Mouse (Mus musculus) CH12.LX (cell line): ENCODE measurements around the gene A730015C16Rik. TPM values are rescaled to one million over a fixed set of nuclear protein-coding genes. Genes with fewer than 3 reads are reported as not detected.

ENCODE experiments used
- DNase-seq: peaks from one replicate; pipeline ENCODE4 v3.0.0-alpha.2; 2013; ENCODE audit errors: extremely low read depth
- H3K27ac ChIP-seq: 2 replicates; pipeline ENCODE4 v1.5.1; 2012; ENCODE audit warnings: low read depth, mild to moderate bottlenecking, control low read depth, moderate library complexity; ENCODE audit not compliant: insufficient read depth
- H3K27me3 ChIP-seq: replicated peaks from 2 replicates; pipeline ENCODE3; 2012; ENCODE audit warnings: inconsistent platforms
- H3K36me3 ChIP-seq, 2 experiments: replicated peaks in 1 of 2; 2 replicates each; pipeline versions ENCODE3 to v1.6.1; 2012; ENCODE audit warnings: inconsistent platforms in 1 of 2, low read length in 1 of 2, mild to moderate bottlenecking in 1 of 2, mixed read lengths in 1 of 2, moderate library complexity in 1 of 2; ENCODE audit not compliant: control insufficient read depth in 1 of 2, insufficient read depth in 1 of 2
- H3K4me1 ChIP-seq, 2 experiments: 2 replicates each; pipeline ENCODE4 v1.6.1; 2012; ENCODE audit warnings: inconsistent platforms in 1 of 2, moderate library complexity in 1 of 2; ENCODE audit not compliant: insufficient read depth in 2 of 2, control insufficient read depth in 1 of 2
- H3K4me2 ChIP-seq: 2 replicates; pipeline ENCODE4 v1.6.1; 2012; ENCODE audit warnings: low read depth, mild to moderate bottlenecking, control low read depth; ENCODE audit not compliant: poor library complexity, insufficient read depth, severe bottlenecking
- H3K4me3 ChIP-seq, 3 experiments: fragments of 150-350 bp in 1 of 3; sonication (generic) in 1 of 3; replicated peaks in 1 of 3; 2 replicates each; pipeline versions ENCODE3 to v1.5.1; 2011 to 2012; ENCODE audit warnings: low read depth in 2 of 3, low read length in 2 of 3, mild to moderate bottlenecking in 2 of 3, moderate library complexity in 2 of 3, control low read depth in 1 of 3, improper control_type of control experiment in 1 of 3, inconsistent platforms in 1 of 3, mixed read lengths in 1 of 3; ENCODE audit not compliant: poor library complexity in 1 of 3
- H3K79me2 ChIP-seq: replicated peaks from 2 replicates; pipeline ENCODE4 v1.6.1; 2012; ENCODE audit warnings: mild to moderate bottlenecking, moderate library complexity; ENCODE audit not compliant: control insufficient read depth, poor library complexity, insufficient read depth, severe bottlenecking; ENCODE audit errors: extremely low read depth
- H3K9ac ChIP-seq: 2 replicates; pipeline ENCODE4 v1.6.1; 2012; ENCODE audit warnings: low read depth, mild to moderate bottlenecking, control low read depth, moderate library complexity; ENCODE audit not compliant: insufficient read depth
- H3K9me3 ChIP-seq: replicated peaks from 2 replicates; pipeline ENCODE3; 2012; ENCODE audit warnings: low read length, inconsistent platforms, mixed read lengths
- BHLHE40 ChIP-seq: IDR thresholded peaks from 2 replicates; pipeline ENCODE4 v1.6.1; 2011; ENCODE audit warnings: mild to moderate bottlenecking, low read depth, low read length, improper control_type of control experiment
- CHD2 ChIP-seq: IDR thresholded peaks from 2 replicates; pipeline ENCODE4 v1.6.1; 2011; ENCODE audit warnings: low read length, improper control_type of control experiment
- E2F4 ChIP-seq: IDR thresholded peaks from 2 replicates; pipeline ENCODE4 v1.6.1; 2011; ENCODE audit warnings: low read depth, low read length, improper control_type of control experiment; ENCODE audit not compliant: insufficient replicate concordance
- ELF1 ChIP-seq: IDR thresholded peaks from 2 replicates; pipeline ENCODE4 v1.6.1; 2014; ENCODE audit warnings: low read depth, mild to moderate bottlenecking, inconsistent platforms, low read length, improper control_type of control experiment
- ETS1 ChIP-seq: conservative IDR thresholded peaks from 2 replicates; pipeline ENCODE4 v1.6.1; 2012; ENCODE audit warnings: low read depth, mild to moderate bottlenecking, inconsistent platforms, low read length, improper control_type of control experiment, moderate library complexity
- HCFC1 ChIP-seq: IDR thresholded peaks from 2 replicates; pipeline ENCODE4 v1.6.1; 2012; ENCODE audit warnings: low read depth, mild to moderate bottlenecking, inconsistent platforms, low read length, improper control_type of control experiment
- IRF4 ChIP-seq: IDR thresholded peaks from 2 replicates; pipeline ENCODE4 v1.6.1; 2014; ENCODE audit warnings: low read depth, mild to moderate bottlenecking, inconsistent platforms, low read length, improper control_type of control experiment
- JUN ChIP-seq: IDR thresholded peaks from 2 replicates; pipeline ENCODE4 v1.6.1; 2011; ENCODE audit warnings: low read depth, mild to moderate bottlenecking, low read length, improper control_type of control experiment, moderate library complexity; ENCODE audit not compliant: insufficient read depth
- KAT2A ChIP-seq: IDR thresholded peaks from 2 replicates; pipeline ENCODE4 v1.6.1; 2012; ENCODE audit warnings: low read length, improper control_type of control experiment, inconsistent platforms; ENCODE audit not compliant: insufficient replicate concordance
- MAFK ChIP-seq: IDR thresholded peaks from 2 replicates; pipeline ENCODE4 v1.6.1; 2011; ENCODE audit warnings: low read length, improper control_type of control experiment; ENCODE audit not compliant: insufficient replicate concordance
- MAX ChIP-seq: IDR thresholded peaks from 2 replicates; pipeline ENCODE4 v1.6.1; 2011; ENCODE audit warnings: low read length, improper control_type of control experiment
- MAZ ChIP-seq: IDR thresholded peaks from 2 replicates; pipeline ENCODE4 v1.6.1; 2012; ENCODE audit warnings: low read depth, mild to moderate bottlenecking, inconsistent platforms, low read length, improper control_type of control experiment, moderate library complexity
- MEF2A ChIP-seq: IDR thresholded peaks from 2 replicates; pipeline ENCODE4 v1.6.1; 2014; ENCODE audit warnings: low read depth, mild to moderate bottlenecking, inconsistent platforms, low read length, improper control_type of control experiment, borderline replicate concordance
- NRF1 ChIP-seq: IDR thresholded peaks from 2 replicates; pipeline ENCODE4 v1.6.1; 2014; ENCODE audit warnings: low read depth, mild to moderate bottlenecking, inconsistent platforms, low read length, improper control_type of control experiment, moderate library complexity
- PAX5 ChIP-seq: IDR thresholded peaks from 2 replicates; pipeline ENCODE4 v1.6.1; 2012; ENCODE audit warnings: low read length, inconsistent platforms, mixed read lengths
- POLR2A ChIP-seq: IDR thresholded peaks from 2 replicates; pipeline ENCODE4 v1.6.1; 2011; ENCODE audit warnings: low read depth, mild to moderate bottlenecking, improper control_type of control experiment, low read length
- POLR2AphosphoS2 ChIP-seq: IDR thresholded peaks from 2 replicates; pipeline ENCODE4 v1.6.1; 2011; ENCODE audit warnings: low read depth, low read length, improper control_type of control experiment
- RAD21 ChIP-seq: IDR thresholded peaks from 2 replicates; pipeline ENCODE4 v1.6.1; 2011; ENCODE audit warnings: low read depth, mild to moderate bottlenecking, low read length, improper control_type of control experiment, moderate library complexity
- RCOR1 ChIP-seq: conservative IDR thresholded peaks from 2 replicates; pipeline ENCODE4 v1.6.1; 2012; ENCODE audit warnings: low read depth, mild to moderate bottlenecking, inconsistent platforms, low read length, improper control_type of control experiment
- SMC3 ChIP-seq: IDR thresholded peaks from 2 replicates; pipeline ENCODE4 v1.6.1; 2011; ENCODE audit warnings: low read depth, low read length, improper control_type of control experiment
- TBP ChIP-seq: conservative IDR thresholded peaks from 2 replicates; pipeline ENCODE4 v1.6.1; 2011; ENCODE audit warnings: low read depth, low read length, improper control_type of control experiment
- UBTF ChIP-seq: IDR thresholded peaks from 2 replicates; pipeline ENCODE4 v1.6.1; 2012; ENCODE audit warnings: low read depth, mild to moderate bottlenecking, inconsistent platforms, low read length, improper control_type of control experiment, moderate library complexity
- USF2 ChIP-seq: conservative IDR thresholded peaks from 2 replicates; pipeline ENCODE4 v1.6.1; 2011; ENCODE audit warnings: low read depth, low read length, improper control_type of control experiment
- ZKSCAN1 ChIP-seq: IDR thresholded peaks from 2 replicates; pipeline ENCODE4 v1.6.1; 2012; ENCODE audit warnings: low read depth, inconsistent platforms, low read length, improper control_type of control experiment, borderline replicate concordance
- ZMIZ1 ChIP-seq: IDR thresholded peaks from 2 replicates; pipeline ENCODE4 v1.6.1; 2012; ENCODE audit warnings: low read depth, mild to moderate bottlenecking, inconsistent platforms, low read length, improper control_type of control experiment
- dilution Hi-C: fragments of 300-500 bp; cut with MboI; formaldehyde crosslinking; loops from 2 replicates; pipeline ENCODE4 v1.14.3; 2020; ENCODE audit warnings: low sequenced_read_pairs; ENCODE audit not compliant: extremely low pct_unique_long_range_greater_than_20kb, extremely low pct_ligation_motif_present
- in situ Hi-C: fragments of 300-500 bp; cut with MboI; formaldehyde crosslinking; loops from 3 replicates; pipeline ENCODE4 v1.14.3; 2019; ENCODE audit warnings: low sequenced_read_pairs, low pct_ligation_motif_present, low pct_unique_long_range_greater_than_20kb, mixed read lengths
- polyA plus RNA-seq: library from polyadenylated mRNA; unstranded; fragments of >175 nt; gene quantifications from 2 replicates; pipeline ENCODE4 v1.2.1, GENCODE M21; 2012; ENCODE audit warnings: low read depth; ENCODE audit not compliant: insufficient read length
- total RNA-seq, 2 experiments: library from RNA; depleted of rRNA; stranded (reverse); fragments of 300-350 nt in 1 of 2; fragments of >200 nt in 1 of 2; gene quantifications; 2 replicates each; pipeline ENCODE4 v1.2.3; 2012 to 2014

The A730015C16Rik gene
- total RNA-seq (2012; rRNA removed) (7.0 and 11.2 TPM in 2 replicates), total RNA-seq (2014; rRNA removed) (not detected in 2 replicates), polyA plus RNA-seq (0.26 and 0.48 TPM in 2 replicates)

- in situ Hi-C loops: no loop called here
- H3K9ac ChIP-seq: peak within 1 kb of the TSS; percentile 68
- H3K27me3 ChIP-seq: no peaks in the 10 kb centered on the region
- peaks cover 0 to 19% of the 10 kb centered on the region in 2 experiments; a peak in 2 of 4 replicates for H3K4me1 ChIP-seq
- H3K79me2 ChIP-seq: peaks cover 25% of the 10 kb centered on the region
- H3K36me3 ChIP-seq: peaks cover 2 to 19% of the 10 kb centered on the region in 2 experiments
- dilution Hi-C loops: no loop called here
- peak within 1 kb of the TSS; percentile 87 to 98 (median 97) for H3K4me3 ChIP-seq
- no peak for DNase-seq
- H3K27ac ChIP-seq: peak within 1 kb of the TSS; percentile 53
- TF ChIP-seq RAD21 (no peak), POLR2AphosphoS2 (no peak), ZMIZ1 (no peak), CHD2 (no peak), MAX (no peak), KAT2A (no peak), MAFK (no peak), TBP (no peak), BHLHE40 (no peak), POLR2A (no peak), JUN (no peak), UBTF (no peak), SMC3 (no peak), ZKSCAN1 (no peak), HCFC1 (no peak), ELF1 (no peak), IRF4 (no peak), NRF1 (no peak), ETS1 (no peak)
- H3K9me3 ChIP-seq: no peaks in the 10 kb centered on the region
- H3K4me2 ChIP-seq: peak within 1 kb of the TSS; percentile 82
Observed at GRCm38 (mm10) chr4:108848505-108848848, at the start of gene A730015C16Rik. A730015C16Rik (minus strand) TSS chr4:108848619.

DNA sequence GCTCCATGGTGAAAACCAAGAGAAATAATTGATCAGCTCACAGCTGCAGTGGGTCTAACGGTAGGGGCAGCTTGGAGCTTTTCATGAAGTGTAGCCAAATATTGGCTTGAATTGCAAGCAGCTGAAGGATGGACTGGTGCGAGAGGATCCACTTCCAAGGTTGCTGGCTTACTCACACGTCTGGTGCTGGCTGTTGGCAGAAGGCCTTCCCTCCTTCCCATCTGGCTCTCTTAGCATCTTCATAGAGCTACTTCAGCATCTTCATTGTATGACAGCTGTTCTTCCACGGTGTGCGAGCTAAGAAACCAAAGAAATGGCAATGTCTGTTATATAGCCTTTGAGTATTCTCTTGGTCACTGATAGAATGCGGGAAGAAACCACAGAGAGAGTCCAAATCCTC, 42.5 kb upstream of the A730015C16Rik start:
- in situ Hi-C loops: no loop called here

More for the DNA sequence above, 42.5 kb upstream of the A730015C16Rik start:
- Histone ChIP-seq H3K4me3 (no peak overlapping the region), H3K9ac (no peak overlapping the region), H3K36me3 (no peaks in the 10 kb centered on the region), H3K79me2 (no peaks in the 10 kb centered on the region), H3K27me3 (no peaks in the 10 kb centered on the region), H3K4me1 (peaks cover 0 to 3% of the 10 kb centered on the region in 2 experiments; a peak in 1 of 4 replicates), H3K27ac (no peak overlapping the region), H3K9me3 (peaks cover 2% of the 10 kb centered on the region), H3K4me2 (no peak overlapping the region)
- no peak for DNase-seq
- TF ChIP-seq KAT2A (no peak), CHD2 (no peak), E2F4 (no peak), MAFK (no peak), MEF2A (no peak), BHLHE40 (no peak), USF2 (no peak), PAX5 (no peak), UBTF (no peak), MAZ (no peak), RCOR1 (no peak), NRF1 (no peak), POLR2A (no peak)
- dilution Hi-C loops: no loop called here
